Mouse (Mus musculus) neural tube, embryonic 13.5 days (tissue): ENCODE results near the gene Elof1. TPM values are rescaled to one million over a fixed set of nuclear protein-coding genes. Genes with fewer than 3 reads are reported as not detected.

ENCODE experiments used
- ATAC-seq: fragments of 200-750 bp; cut with Nextera tagmentation; 2 replicates; pipeline ENCODE4 v1.8.0; 2017; ENCODE audit warnings: low read depth, mild to moderate bottlenecking, moderate TSS enrichment, moderate library complexity
- H3K27ac ChIP-seq: fragments of 300-500 bp; sonication (generic); replicated peaks from 2 replicates; pipeline ENCODE4 v1.5.1; 2015; ENCODE audit warnings: moderate library complexity, mild to moderate bottlenecking, inconsistent platforms
- H3K27me3 ChIP-seq: fragments of 300-500 bp; sonication (generic); 2 replicates; pipeline ENCODE4 v1.6.1; 2015; ENCODE audit warnings: mild to moderate bottlenecking, inconsistent platforms
- H3K36me3 ChIP-seq: fragments of 300-500 bp; sonication (generic); 2 replicates; pipeline ENCODE4 v1.6.1; 2015; ENCODE audit warnings: mild to moderate bottlenecking, inconsistent platforms
- H3K4me1 ChIP-seq: fragments of 300-500 bp; sonication (generic); replicated peaks from 2 replicates; pipeline ENCODE4 v1.6.1; 2015; ENCODE audit warnings: inconsistent platforms
- H3K4me2 ChIP-seq: fragments of 300-500 bp; sonication (generic); 2 replicates; pipeline ENCODE4 v1.6.1; 2015; ENCODE audit warnings: inconsistent platforms, mild to moderate bottlenecking, moderate library complexity
- H3K4me3 ChIP-seq: fragments of 300-500 bp; sonication (generic); 2 replicates; pipeline ENCODE4 v1.5.1; 2015; ENCODE audit warnings: mild to moderate bottlenecking, inconsistent platforms
- H3K9ac ChIP-seq: fragments of 300-500 bp; sonication (generic); 2 replicates; pipeline ENCODE4 v1.6.1; 2015; ENCODE audit warnings: moderate library complexity, mild to moderate bottlenecking, inconsistent platforms
- H3K9me3 ChIP-seq: fragments of 300-500 bp; sonication (generic); 2 replicates; pipeline ENCODE4 v1.6.1; 2016; ENCODE audit warnings: inconsistent platforms
- WGBS: fragments of 180-500 bp; shearing (Covaris S2); methylation state at CpG from one replicate; pipeline ENCODE4 v1.1.7; 2015; 5-methylcytosine and 5-hydroxymethylcytosine counted together
- polyA plus RNA-seq: library from polyadenylated mRNA; unstranded; fragments of >200 nt; fragmentation: Nextera tagmentation; extraction: Ambion mirVana; gene quantifications from 2 replicates; pipeline ENCODE4 v1.2.1, GENCODE M21; 2015

The Elof1 gene
- polyA plus RNA-seq: 170 and 172 TPM in 2 replicates

DNA sequence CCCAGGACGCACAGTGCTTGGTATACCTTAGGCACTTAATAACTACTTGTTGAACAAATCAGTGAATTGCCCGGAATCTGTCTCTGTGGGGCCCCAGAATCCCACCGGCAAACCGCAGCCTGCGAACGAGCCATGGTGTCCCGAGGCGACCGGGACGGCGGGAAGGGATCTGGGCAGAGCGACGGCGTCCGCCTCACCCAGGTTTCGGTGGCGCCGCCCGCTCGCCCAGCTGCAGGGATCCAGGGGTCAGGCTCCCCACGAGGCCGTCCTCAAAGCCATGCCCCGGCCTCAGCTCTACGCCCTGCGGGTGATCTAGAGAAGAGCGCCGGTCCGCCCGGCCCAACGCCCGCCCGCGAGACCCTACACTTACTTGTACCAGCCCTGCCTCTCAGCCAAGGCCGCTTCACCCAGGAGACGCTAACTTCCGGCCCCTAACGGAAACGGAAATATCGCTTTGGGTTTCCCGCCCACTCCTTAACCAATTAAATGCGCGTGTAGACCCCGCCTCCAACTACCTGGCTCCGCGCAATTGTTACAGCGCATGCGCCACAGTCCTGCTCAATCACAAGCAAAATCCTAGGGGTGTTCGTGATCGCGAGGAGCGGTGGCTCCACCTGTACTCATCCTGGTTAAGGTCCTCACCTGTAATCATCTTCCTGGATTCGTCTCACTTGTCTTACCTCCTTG lies at the start of gene Elof1:
Elof1 (minus strand) TSS at position 433 of the 687 bp plus-strand sequence.
- Histone ChIP-seq H3K27ac (peak within 1 kb of the TSS; percentile 71), H3K4me3 (peak within 1 kb of the TSS; percentile 75), H3K4me2 (peak within 1 kb of the TSS; percentile 85), H3K9me3 (no peaks in the 10 kb centered on the region), H3K4me1 (peaks cover 19% of the 10 kb centered on the region), H3K27me3 (peaks cover 6% of the 10 kb centered on the region; the same call in 1 of the 2 replicates), H3K9ac (peak within 1 kb of the TSS; percentile 84), H3K36me3 (peaks cover 24% of the 10 kb centered on the region)
- 1% methylated on average over 52 of the region's 52 CpGs for WGBS
- ATAC-seq: peak; percentile 96

DNA sequence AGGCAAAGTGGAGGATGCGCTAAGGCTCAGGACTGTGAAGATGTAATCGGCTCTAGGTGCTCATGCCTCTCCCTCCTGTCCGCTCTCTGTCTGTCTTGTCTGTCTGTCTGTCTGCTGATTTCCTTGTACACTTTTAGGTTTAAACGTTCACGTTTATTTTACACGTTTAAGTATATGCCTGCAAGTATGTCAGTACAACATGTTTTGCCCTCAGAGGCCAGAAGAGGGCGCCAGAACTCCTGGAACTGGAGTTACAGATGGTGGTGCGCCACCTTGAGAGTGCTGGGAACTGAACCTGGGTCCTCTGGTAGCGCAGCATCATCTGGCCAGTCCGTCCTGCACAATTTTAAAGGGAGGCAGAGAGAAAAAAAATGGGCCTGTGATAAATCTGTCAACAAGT lies 49.7 kb upstream of the Elof1 start:
- H3K9ac ChIP-seq: no peak overlapping the region
- H3K36me3 ChIP-seq: no peaks in the 10 kb centered on the region
- ATAC-seq: no peak
- H3K27ac ChIP-seq: no peak overlapping the region
- no peaks in the 10 kb centered on the region for H3K9me3 ChIP-seq
- no peaks in the 10 kb centered on the region for H3K27me3 ChIP-seq
- H3K4me1 ChIP-seq: peaks cover 5% of the 10 kb centered on the region
- WGBS: 88% methylated on average over 10 of the region's 10 CpGs
- H3K4me3 ChIP-seq: no peak overlapping the region
- H3K4me2 ChIP-seq: no peak overlapping the region

DNA sequence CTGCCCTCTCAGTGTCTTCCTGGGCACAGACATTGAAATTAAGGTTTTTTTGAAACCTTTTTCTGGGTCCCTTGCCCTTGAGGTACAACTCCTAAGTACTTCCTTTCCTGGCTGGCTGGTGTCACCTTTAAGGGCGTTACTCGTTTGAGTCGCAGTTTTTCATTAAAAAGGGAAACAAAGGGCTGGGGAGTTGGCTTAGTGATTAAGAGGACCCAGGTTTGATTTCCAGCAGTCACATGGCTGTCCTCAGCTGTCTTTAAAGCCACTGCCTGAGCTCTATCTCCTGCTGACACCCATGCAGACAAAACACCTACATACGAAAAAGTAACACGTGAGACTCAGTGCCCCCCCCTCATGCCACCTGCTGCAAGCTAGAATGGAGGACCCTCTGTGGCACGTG lies 49.0 kb upstream of the Elof1 start:
- Histone ChIP-seq H3K4me2 (no peak overlapping the region), H3K4me1 (peaks cover 5% of the 10 kb centered on the region), H3K36me3 (no peaks in the 10 kb centered on the region), H3K4me3 (no peak overlapping the region), H3K9ac (no peak overlapping the region), H3K27me3 (no peaks in the 10 kb centered on the region), H3K9me3 (no peaks in the 10 kb centered on the region), H3K27ac (no peak overlapping the region)
- ATAC-seq: no peak
- 59% methylated on average over 6 of the region's 6 CpGs for WGBS

GRCm38 (mm10) chr9:22164711-22165668 lies 48.0 kb upstream of the Elof1 start:
- H3K9ac ChIP-seq: peak overlapping the region; percentile 83
- WGBS: 3% methylated on average over 54 of the region's 54 CpGs
- no peaks in the 10 kb centered on the region for H3K9me3 ChIP-seq
- peak overlapping the region; percentile 60 for H3K4me3 ChIP-seq
- ATAC-seq: peak; percentile 86
- H3K4me2 ChIP-seq: peak overlapping the region; percentile 86
- no peaks in the 10 kb centered on the region for H3K36me3 ChIP-seq
- no peaks in the 10 kb centered on the region for H3K27me3 ChIP-seq
- H3K27ac ChIP-seq: peak overlapping the region; percentile 82
- peaks cover 5% of the 10 kb centered on the region for H3K4me1 ChIP-seq

DNA sequence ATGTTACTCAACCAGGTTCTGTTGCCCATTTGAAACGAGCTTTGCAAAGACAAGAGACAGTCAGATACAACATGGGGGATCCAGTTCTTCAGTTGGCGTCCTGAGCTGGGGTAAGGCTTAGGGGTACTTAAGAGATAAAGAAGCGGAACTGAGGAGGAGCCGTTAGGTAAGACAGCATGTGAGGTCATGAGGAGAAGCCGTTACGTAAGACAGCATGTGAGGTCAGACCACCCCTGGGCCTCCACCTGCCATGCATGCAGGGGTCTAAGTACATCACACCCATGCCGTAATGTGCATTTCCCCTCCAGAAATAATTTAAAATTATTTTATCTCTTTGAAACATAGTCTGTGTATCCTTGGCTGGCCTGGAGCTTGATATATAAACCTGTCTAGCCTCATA lies 45.9 kb upstream of the Elof1 start:
- H3K9ac ChIP-seq: no peak overlapping the region
- H3K4me3 ChIP-seq: no peak overlapping the region
- no peak overlapping the region for H3K27ac ChIP-seq
- 87% methylated on average over 7 of the region's 7 CpGs for WGBS
- H3K27me3 ChIP-seq: no peaks in the 10 kb centered on the region
- no peaks in the 10 kb centered on the region for H3K9me3 ChIP-seq
- H3K36me3 ChIP-seq: no peaks in the 10 kb centered on the region
- no peak for ATAC-seq
- H3K4me2 ChIP-seq: no peak overlapping the region
- peaks cover 13% of the 10 kb centered on the region for H3K4me1 ChIP-seq

DNA sequence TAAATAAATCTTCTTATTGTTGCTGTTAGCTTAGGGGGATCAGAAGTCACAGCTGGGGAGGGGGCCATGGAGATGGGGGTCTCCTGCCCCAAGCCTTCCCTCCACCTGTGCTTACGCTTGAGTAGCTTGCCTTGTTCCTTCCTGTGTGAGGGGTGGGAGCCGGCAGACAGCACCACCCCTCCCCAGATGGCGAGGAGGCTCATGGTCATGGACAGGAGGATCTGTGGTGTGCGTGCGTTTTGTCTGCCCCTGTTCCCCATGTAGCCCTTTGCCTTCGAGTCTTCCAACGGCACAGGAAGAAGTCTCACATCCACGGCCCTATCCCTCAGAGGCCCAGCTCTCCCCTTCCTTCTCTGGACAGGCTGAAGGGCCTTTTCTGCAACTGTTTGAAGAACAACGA lies 45.3 kb upstream of the Elof1 start:
- no peak overlapping the region for H3K4me3 ChIP-seq
- H3K4me2 ChIP-seq: no peak overlapping the region
- H3K9ac ChIP-seq: no peak overlapping the region
- H3K9me3 ChIP-seq: no peaks in the 10 kb centered on the region
- H3K4me1 ChIP-seq: peaks cover 20% of the 10 kb centered on the region
- H3K36me3 ChIP-seq: no peaks in the 10 kb centered on the region
- no peak for ATAC-seq
- no peaks in the 10 kb centered on the region for H3K27me3 ChIP-seq
- 84% methylated on average over 9 of the region's 9 CpGs for WGBS
- no peak overlapping the region for H3K27ac ChIP-seq

DNA sequence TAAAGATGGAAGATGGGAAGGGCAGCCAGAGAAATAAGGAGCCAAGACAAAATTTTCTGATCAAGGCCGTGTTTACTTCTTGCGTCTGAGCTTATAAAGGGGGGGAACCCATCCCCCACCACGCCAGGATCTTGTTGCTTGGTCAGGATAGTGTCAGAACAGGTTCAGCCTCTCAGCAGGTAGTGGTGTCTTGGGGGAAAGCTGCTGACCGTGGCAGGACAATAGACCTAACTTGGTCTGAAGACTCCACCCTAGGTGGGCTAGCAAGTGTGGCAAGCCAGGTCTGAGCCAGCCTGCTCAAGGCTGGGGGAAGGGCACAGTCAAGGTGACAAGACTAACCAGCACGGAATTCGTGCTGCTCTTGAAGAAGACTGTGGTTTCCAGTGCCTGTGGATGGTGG lies 44.3 kb upstream of the Elof1 start:
- Histone ChIP-seq H3K27me3 (no peaks in the 10 kb centered on the region), H3K9me3 (no peaks in the 10 kb centered on the region), H3K4me1 (peaks cover 23% of the 10 kb centered on the region), H3K4me2 (no peak overlapping the region), H3K9ac (no peak overlapping the region), H3K27ac (no peak overlapping the region), H3K4me3 (no peak overlapping the region), H3K36me3 (no peaks in the 10 kb centered on the region)
- 41% methylated on average over 6 of the region's 6 CpGs for WGBS
- no peak for ATAC-seq

DNA sequence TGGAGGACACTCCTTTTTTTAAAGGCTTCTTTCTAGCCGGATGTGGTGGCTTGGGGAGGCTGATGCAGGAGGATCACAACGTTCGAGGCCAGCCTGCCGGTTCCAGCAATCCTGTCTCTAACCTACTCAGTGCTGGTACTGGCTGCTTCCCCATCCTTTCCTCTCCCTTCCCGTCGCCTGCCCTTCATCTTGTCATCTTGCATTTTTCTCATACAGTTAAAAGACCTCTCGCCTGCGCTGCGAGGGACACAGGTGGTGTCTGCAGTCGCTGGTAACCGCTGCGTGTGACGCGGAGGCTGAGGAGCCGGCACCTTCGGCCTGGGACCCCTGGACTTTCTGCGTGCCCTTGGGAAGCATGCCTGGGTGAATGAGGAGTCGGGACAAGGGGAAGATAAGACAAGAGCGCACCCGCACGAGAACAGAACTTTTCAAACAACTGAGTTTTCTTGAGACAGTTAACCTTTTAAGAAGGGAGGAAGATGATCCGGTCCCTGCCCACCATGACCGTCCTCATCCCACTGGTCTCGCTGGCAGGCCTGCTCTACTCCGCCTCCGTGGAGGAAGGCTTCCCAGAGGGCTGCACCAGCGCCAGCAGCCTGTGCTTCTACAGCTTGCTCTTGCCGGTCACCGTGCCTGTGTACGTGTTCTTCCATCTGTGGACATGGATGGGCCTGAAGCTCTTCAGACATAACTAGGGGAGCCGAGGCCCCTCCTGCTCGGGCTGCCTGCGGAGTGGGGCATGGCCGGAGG lies 40.7 kb upstream of the Elof1 start:
- Histone ChIP-seq H3K9ac (peak overlapping the region; percentile 89), H3K27me3 (no peaks in the 10 kb centered on the region), H3K27ac (peak overlapping the region; percentile 88; the same call in 1 of the 2 replicates), H3K4me2 (peak overlapping the region; percentile 61), H3K36me3 (no peaks in the 10 kb centered on the region), H3K9me3 (no peaks in the 10 kb centered on the region), H3K4me1 (peaks cover 25% of the 10 kb centered on the region), H3K4me3 (peak overlapping the region; percentile 61)
- WGBS: 67% methylated on average over 34 of the region's 34 CpGs
- ATAC-seq: no peak

DNA sequence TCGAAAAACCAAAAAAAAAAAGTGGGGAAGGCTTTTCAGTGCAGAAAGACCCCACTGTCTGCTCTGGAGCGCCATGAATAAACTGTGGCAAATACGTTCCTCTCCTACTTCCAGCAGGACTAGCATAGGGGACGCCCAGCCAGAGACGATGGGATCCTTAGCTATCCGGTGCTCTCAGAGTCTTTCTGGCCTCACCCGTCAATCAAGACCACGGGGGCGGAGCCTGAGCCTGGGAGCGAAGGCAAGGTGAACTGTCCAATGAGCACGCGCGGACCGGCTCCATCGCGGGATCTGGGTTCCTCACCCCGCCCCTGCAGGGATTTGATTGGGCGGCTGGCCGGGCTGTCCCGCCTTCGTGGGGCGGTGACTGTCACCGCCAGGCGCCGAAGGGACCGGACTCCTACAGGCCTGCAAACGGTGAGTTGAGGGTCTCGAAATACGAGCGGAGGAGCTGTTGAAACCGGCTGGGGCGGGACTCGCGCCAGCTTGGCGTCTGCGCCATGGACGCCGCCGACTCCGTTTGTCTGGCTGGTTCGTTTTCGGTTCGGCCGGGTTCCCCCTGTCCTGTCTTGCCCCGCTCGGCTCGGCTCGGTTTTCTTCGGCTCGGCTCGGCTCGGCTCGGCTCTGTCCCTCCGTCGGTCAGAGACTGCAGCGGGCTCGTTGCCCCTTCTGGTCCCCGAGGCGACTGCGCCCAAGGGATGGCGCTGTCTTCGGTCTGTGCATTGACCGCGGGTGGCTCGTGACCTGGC lies 39.7 kb upstream of the Elof1 start, which contains the start of gene Pigyl:
Pigyl (plus strand) TSS at position 350 of the 749 bp plus-strand sequence.
- Histone ChIP-seq H3K4me3 (peak within 1 kb of the TSS; percentile 61), H3K36me3 (no peaks in the 10 kb centered on the region), H3K4me2 (peak within 1 kb of the TSS; percentile 61), H3K27ac (peak within 1 kb of the TSS; percentile 88), H3K9ac (peak within 1 kb of the TSS; percentile 89), H3K9me3 (no peaks in the 10 kb centered on the region), H3K27me3 (no peaks in the 10 kb centered on the region), H3K4me1 (peaks cover 25% of the 10 kb centered on the region)
- ATAC-seq: peak; percentile 98
- whole genome bisulfite sequencing: 1% methylated on average over 64 of the region's 65 CpGs

DNA sequence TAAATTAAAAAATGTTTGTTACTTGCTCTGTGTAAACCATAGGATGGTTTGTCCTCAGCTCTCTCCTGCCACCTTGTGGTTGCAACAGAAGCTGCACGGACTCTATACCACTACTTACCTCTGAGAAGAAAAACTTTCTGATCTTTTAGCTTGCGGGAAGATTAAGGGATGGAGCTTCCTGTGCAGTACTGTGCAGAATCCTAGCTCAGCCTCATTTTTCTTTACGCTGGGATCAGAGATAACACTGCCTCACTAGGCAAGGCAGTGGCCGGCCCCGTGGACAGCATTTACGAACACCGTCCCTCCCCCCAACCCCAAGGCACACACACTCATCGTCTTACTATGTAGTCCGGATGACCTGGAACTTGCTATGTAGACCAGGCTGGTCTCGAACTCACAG lies 38.6 kb upstream of the Elof1 start:
- no peaks in the 10 kb centered on the region for H3K36me3 ChIP-seq
- 31% methylated on average over 10 of the region's 10 CpGs for WGBS
- H3K4me2 ChIP-seq: no peak overlapping the region; the same call in 1 of the 2 replicates

DNA sequence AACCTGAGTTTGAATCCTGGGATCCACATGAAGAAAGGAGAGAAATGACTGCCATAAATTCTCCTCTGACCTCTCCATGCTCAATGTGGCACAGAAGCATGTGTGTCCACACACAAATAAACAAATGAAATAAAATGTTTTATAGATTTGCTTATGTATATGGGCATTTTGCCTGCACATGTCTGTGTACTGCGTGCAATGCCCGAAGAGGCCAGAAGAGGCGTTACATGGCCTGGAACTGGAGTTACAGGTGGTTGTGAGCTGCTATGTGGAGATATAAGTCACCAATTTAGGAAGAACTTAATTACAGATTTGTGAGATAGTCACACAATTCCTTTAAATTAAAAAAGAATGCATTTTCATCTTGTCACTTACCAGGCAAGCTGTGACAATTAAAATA lies 36.8 kb upstream of the Elof1 start:
- Histone ChIP-seq H3K4me1 (peaks cover 25% of the 10 kb centered on the region), H3K9ac (no peak overlapping the region), H3K4me3 (no peak overlapping the region), H3K36me3 (no peaks in the 10 kb centered on the region), H3K27ac (no peak overlapping the region), H3K4me2 (no peak overlapping the region), H3K9me3 (no peaks in the 10 kb centered on the region), H3K27me3 (no peaks in the 10 kb centered on the region)
- 91% methylated on average over 3 of the region's 3 CpGs for WGBS
- ATAC-seq: no peak

More for the DNA sequence above, 38.6 kb upstream of the Elof1 start:
- Histone ChIP-seq H3K4me1 (peaks cover 25% of the 10 kb centered on the region), H3K27me3 (no peaks in the 10 kb centered on the region), H3K9ac (no peak overlapping the region), H3K4me3 (no peak overlapping the region), H3K9me3 (no peaks in the 10 kb centered on the region), H3K27ac (no peak overlapping the region)
- ATAC-seq: peak; percentile 8; the same call in 1 of the 2 replicates
